Mouse (Mus musculus): ENCODE data around the gene Rpp25.

DNA sequence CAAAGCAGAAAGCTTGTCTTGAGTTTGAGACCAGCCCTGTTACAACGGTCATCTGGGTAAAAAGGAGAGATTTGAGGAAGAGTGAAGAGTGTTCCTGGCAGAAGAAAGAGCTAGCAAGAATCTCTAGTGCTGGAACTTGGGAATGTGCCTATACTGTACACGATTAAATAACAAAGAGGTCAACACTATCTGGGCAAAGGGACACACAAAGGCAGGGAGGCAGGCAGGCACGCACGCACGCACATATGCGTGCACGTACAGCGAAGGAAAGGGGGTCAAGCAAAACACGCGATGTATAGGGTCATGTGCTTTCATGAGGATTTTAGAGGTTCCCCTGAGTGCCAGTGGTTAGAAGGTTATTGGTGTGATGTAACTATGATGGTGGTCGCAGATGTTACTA lies 49.3 kb downstream of the Rpp25 start:
- no peak for TF ChIP-seq CTCF (IDR thresholded peaks at IDR 0.05; ENCODE audit: insufficient read depth, low read length)
- TF ChIP-seq POLR2A (IDR thresholded peaks at IDR 0.05; ENCODE audit: borderline replicate concordance, extremely low read depth, low read depth, low read length) = no peak

Data from lung, adult 2 months (tissue).